Mouse (Mus musculus) heart, postnatal 0 days (tissue): ENCODE results near the gene Epha5.

Experiments used
- CTCF ChIP-seq: IDR thresholded peaks from 2 replicates; pipeline ENCODE4 v1.5.1; 2016; ENCODE audit warnings: antibody characterized with exemption, control low read depth, low read depth
- EP300 ChIP-seq: IDR thresholded peaks from 2 replicates; pipeline ENCODE4 v1.6.1; 2016; ENCODE audit warnings: antibody characterized with exemption, low read depth

GRCm38 (mm10) chr5:84263999-84264398 lies 153.2 kb downstream of the Epha5 start:
- TF ChIP-seq CTCF: no peak
- TF ChIP-seq EP300: no peak
